Mouse (Mus musculus) myocyte (in vitro differentiated cells): ENCODE measurements around the gene Sema5a.

Source experiments
- POLR2A ChIP-seq: IDR thresholded peaks from one replicate; pipeline ENCODE4 v1.6.1; 2011; ENCODE audit warnings: low read depth, mild to moderate bottlenecking, control low read depth, moderate library complexity; ENCODE audit not compliant: insufficient read length
- USF1 ChIP-seq: IDR thresholded peaks from one replicate; pipeline ENCODE4 v1.6.1; 2011; ENCODE audit warnings: low read depth, mild to moderate bottlenecking, control low read depth, moderate library complexity

DNA sequence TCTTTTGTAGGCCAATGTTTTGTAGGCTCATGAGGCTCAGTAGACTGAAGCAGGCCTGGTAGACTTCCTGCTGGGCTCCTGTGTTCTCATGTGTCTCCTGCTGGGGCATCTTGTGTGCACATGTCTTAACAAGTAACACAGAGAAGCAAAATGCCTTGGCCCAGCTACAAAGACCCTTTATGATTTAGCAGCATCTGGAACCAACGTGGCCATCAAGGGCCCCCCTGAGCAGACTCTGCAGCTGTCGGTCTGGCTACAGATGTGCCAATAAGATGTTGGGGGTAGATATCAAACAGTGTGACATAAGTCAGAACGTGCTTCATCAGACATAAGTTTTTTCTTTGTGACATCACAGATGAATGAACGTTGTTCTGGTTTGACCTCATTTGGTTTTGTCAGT, 123.2 kb downstream of the Sema5a start:
- TF ChIP-seq POLR2A (no peak), USF1 (no peak)
